Mouse (Mus musculus): Measurements from ENCODE around the gene Thra. TPM values are rescaled to one million over a fixed set of nuclear protein-coding genes. Genes with fewer than 3 reads are reported as not detected.
"Not testable (repeated sequence)": the region's sequence is repeated elsewhere in the genome, so short reads cannot be mapped to it uniquely, and the experiment has no call there.

Gene Thra
- polyA plus RNA-seq, 1 experiment from 2014 or later: 93.5 TPM

DNA sequence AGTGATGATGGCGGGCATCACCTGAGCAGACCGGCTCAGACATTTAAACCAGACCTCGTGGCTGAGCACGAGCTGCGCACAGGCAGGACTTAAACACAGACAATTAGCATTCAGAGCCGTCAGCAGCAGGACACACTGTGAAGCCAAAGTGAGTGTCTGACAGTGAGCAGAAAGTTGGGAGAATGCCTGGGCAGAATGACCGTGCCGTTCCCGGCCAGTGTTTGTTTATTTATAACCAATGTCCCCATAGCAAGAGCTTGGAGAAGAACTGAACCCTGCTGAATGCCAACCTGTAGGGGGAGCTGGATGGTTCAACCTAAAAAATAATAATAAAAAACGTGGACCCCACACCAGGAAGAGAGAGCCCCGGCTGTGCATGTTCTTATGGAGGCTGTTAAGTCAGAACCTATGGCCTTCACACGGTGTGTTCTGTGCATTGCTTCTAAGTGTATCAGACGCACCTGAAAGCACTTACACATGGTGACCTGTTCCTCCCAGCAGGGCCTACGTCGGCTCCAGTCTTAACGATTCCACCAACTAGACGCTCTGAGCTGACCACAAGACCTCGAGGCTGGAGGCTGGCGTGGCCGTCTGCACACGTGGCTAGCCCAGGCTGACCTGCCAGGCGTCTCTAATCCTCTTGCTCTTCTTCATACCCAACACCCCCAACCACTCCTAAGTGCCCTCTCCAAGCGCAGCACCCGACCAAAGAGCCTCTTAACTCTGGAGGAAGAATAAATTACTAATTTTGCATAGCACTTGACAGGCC, 18.8 kb upstream of the Thra start:
- no peak for ATAC-seq
- no peak overlapping the region for H3K27ac ChIP-seq
- peaks cover 53% of the 10 kb centered on the region for H3K36me3 ChIP-seq (ENCODE audit: poor library complexity, severe bottlenecking)
- no peak overlapping the region for H3K4me3 ChIP-seq
- H3K9ac ChIP-seq: 0 out of 2 replicates have a peak overlapping the region, but pooled peaks have one; percentile 8
- H3K27me3 ChIP-seq: no peaks in the 10 kb centered on the region
- peaks cover 14% of the 10 kb centered on the region for H3K4me1 ChIP-seq
- WGBS: 71% methylated on average over 24 of the region's 24 CpGs
- H3K9me3 ChIP-seq (replicated peaks): no peaks in the 10 kb centered on the region
- no peak overlapping the region for H3K4me2 ChIP-seq

DNA sequence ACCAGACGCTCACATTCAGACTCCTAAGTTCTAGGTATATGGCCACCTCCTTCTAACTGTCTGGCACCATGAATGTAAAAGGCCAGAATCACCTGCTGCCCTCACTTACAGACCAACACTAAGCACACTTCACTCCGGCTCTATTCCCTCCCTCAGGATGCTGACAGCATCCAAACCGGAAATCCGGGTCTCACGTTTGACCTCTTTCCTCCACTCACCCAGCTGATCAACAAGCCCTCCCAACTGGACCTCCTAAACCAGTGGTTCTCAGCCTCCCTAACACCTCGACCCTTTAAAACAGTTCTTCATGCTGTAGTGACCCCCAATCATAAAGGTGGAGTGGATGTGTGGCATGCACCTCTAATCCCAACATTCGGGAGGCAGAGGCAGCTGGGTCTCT, 17.3 kb upstream of the Thra start:
- no peak for ATAC-seq
- H3K4me1 ChIP-seq: peaks cover 14% of the 10 kb centered on the region
- 87% methylated on average over 7 of the region's 7 CpGs for WGBS
- H3K36me3 ChIP-seq (ENCODE audit: poor library complexity, severe bottlenecking): peaks cover 50% of the 10 kb centered on the region
- no peak overlapping the region for H3K4me2 ChIP-seq
- H3K4me3 ChIP-seq: no peak overlapping the region
- H3K9me3 ChIP-seq (replicated peaks): no peaks in the 10 kb centered on the region
- no peaks in the 10 kb centered on the region for H3K27me3 ChIP-seq
- 0 out of 2 replicates have a peak overlapping the region, but pooled peaks have one; percentile 5 for H3K9ac ChIP-seq
- no peak overlapping the region for H3K27ac ChIP-seq

DNA sequence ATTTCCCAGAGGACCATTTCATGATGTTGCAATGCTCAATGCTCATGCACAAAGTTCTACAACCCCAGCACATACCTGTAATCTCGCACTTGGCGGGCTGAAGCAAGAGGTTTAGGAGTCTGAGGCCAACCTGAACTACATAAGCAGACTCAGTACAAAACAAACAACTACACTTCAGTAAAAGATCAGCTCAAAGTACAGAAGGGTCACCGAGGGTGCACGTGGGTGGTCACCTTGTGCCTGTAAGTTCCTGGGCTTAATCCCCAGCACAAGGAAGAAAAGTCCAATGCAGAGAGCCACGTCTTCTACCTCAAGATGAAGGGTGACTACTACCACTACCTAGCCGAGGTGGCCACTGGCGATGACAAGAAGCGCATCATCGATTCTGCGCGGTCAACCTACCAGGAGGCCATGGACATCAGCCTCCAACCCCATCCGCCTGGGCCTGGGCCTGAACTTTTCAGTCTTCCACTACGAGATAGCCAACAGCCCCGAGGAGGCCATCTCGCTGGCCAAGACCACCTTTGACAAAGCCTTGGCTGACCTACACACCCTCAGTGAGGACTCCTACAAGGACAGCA, 14.4 kb upstream of the Thra start:
- WGBS: 94% methylated on average over 15 of the region's 15 CpGs
- H3K9ac ChIP-seq: no peak overlapping the region

DNA sequence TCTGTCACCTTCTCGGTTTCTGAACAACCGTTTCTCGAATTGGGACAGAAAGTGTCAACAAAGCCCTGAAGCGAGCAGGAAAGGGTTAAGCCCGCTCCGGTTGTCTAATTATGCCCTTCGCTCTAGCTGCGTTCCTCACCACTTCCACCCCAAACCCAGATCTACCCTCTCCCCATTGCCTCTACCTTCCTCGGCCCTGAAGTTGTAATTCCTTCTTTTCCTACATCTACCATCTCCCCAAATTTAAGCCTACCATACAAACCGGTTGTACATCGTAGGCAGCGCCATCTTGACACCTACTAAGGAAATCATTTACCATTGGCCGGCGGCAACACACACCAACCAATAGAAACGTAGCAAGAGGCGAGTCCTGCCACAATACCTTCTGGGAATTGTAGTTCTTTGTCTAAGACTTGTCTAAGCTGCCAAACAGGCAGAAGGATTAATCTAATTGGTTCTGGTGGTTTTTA, 11.3 kb upstream of the Thra start, which contains the start of gene Med24:
Gene Med24, minus strand, starts transcription at position 317 of the 470 bp plus-strand sequence.
- Histone ChIP-seq H3K4me3 (peak within 1 kb of the TSS; percentile 66), H3K4me2 (peak within 1 kb of the TSS; percentile 88), H3K9me3 (replicated peaks) (peaks cover 2% of the 10 kb centered on the region; the same call in 1 of the 2 replicates), H3K27me3 (peaks cover 3% of the 10 kb centered on the region; the same call in 1 of the 2 replicates), H3K4me1 (peaks cover 16% of the 10 kb centered on the region), H3K36me3 (ENCODE audit: poor library complexity, severe bottlenecking) (peaks cover 34% of the 10 kb centered on the region), H3K9ac (peak within 1 kb of the TSS; percentile 71), H3K27ac (peak within 1 kb of the TSS; percentile 74)
- peak; percentile 97 for ATAC-seq
- WGBS: under 1% methylated on average over 16 of the region's 16 CpGs

More for the DNA sequence above, 14.4 kb upstream of the Thra start:
- ATAC-seq: no peak
- Histone ChIP-seq H3K4me3 (no peak overlapping the region), H3K4me1 (peaks cover 18% of the 10 kb centered on the region), H3K36me3 (ENCODE audit: poor library complexity, severe bottlenecking) (peaks cover 44% of the 10 kb centered on the region), H3K4me2 (no peak overlapping the region), H3K9me3 (replicated peaks) (no peaks in the 10 kb centered on the region), H3K27me3 (no peaks in the 10 kb centered on the region), H3K27ac (no peak overlapping the region)

DNA sequence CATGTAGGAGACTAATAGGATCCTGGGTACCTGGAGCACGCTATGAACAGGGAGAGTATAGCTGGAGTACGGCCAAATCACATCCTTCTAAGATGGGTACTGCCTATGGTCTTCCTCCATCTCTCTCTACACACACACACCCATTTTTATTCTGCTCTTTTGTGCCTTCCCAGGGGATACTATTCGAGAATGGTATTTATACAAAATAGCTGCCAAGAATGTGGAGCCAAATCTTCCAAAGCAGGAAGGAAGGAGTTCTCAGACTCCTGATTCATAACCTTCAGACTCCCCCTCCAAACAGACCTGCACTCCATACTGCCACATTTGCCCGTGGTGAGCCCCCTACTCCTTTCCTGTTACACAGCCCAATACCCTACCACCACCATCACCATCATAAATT, 9.7 kb upstream of the Thra start:
- WGBS: 66% methylated on average over 4 of the region's 4 CpGs
- no peak for ATAC-seq
- Histone ChIP-seq H3K36me3 (ENCODE audit: poor library complexity, severe bottlenecking) (peaks cover 19% of the 10 kb centered on the region), H3K4me3 (no peak overlapping the region), H3K4me1 (peaks cover 16% of the 10 kb centered on the region), H3K4me2 (0 out of 2 replicates have a peak overlapping the region, but pooled peaks have one; percentile 2), H3K9me3 (replicated peaks) (peaks cover 5% of the 10 kb centered on the region; the same call in 1 of the 2 replicates), H3K9ac (no peak overlapping the region), H3K27ac (peak overlapping the region; percentile 83), H3K27me3 (peaks cover 3% of the 10 kb centered on the region; the same call in 1 of the 2 replicates)

DNA sequence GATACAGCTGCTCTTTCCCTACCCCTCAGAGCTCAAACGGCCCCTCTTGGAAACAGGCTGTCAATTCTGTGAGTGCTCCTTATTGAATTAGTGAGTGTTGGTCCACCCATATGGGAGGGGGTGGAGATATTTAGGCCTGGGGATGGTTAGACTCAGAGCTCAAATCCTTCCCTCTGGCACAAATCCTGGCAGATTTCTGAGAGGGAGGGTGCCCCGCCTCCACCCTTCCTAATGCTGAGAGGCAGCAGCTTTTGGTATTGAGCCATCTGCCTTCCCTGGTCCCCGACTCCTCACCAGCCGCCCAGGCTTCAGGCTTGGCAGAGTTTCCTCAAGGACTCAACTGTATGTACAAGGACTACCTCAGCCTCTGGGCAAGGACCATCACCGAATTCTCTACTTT, 9.3 kb upstream of the Thra start:
- 55% methylated on average over 5 of the region's 5 CpGs for WGBS
- Histone ChIP-seq H3K4me2 (0 out of 2 replicates have a peak overlapping the region, but pooled peaks have one; percentile 2), H3K9me3 (replicated peaks) (peaks cover 5% of the 10 kb centered on the region; the same call in 1 of the 2 replicates), H3K4me1 (peaks cover 16% of the 10 kb centered on the region), H3K4me3 (no peak overlapping the region), H3K27me3 (peaks cover 3% of the 10 kb centered on the region; the same call in 1 of the 2 replicates), H3K9ac (no peak overlapping the region), H3K27ac (peak overlapping the region; percentile 83), H3K36me3 (ENCODE audit: poor library complexity, severe bottlenecking) (peaks cover 14% of the 10 kb centered on the region)
- peak; percentile 33; the same call in 1 of the 2 replicates for ATAC-seq

DNA sequence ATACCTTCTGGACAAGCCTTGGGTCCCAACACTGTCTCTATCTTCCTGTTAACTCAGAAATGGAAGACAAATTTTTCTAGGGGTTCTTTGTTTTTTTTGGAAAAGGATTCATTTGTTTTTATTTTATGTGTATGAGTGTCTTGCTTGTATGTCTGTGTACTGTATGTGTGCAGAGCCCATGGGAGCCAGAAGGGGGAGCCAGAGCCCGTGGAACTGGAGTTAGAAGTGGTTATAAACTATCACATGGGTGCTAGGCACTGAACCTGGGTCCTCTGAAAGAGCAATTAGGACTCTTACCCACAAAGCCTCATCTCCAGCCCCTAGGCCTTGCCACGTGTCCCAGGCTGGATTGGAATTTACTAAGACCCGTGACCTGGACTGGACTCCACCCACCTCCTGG, 6.4 kb upstream of the Thra start:
- peaks cover 16% of the 10 kb centered on the region for H3K4me1 ChIP-seq
- no peak overlapping the region for H3K4me2 ChIP-seq
- no peak overlapping the region for H3K4me3 ChIP-seq
- no peak for ATAC-seq
- peaks cover 5% of the 10 kb centered on the region; the same call in 1 of the 2 replicates for H3K9me3 ChIP-seq (replicated peaks)
- peaks cover 3% of the 10 kb centered on the region; the same call in 1 of the 2 replicates for H3K27me3 ChIP-seq
- H3K36me3 ChIP-seq (ENCODE audit: poor library complexity, severe bottlenecking): no peaks in the 10 kb centered on the region
- 74% methylated on average over 3 of the region's 3 CpGs for WGBS
- no peak overlapping the region for H3K27ac ChIP-seq
- H3K9ac ChIP-seq: no peak overlapping the region

DNA sequence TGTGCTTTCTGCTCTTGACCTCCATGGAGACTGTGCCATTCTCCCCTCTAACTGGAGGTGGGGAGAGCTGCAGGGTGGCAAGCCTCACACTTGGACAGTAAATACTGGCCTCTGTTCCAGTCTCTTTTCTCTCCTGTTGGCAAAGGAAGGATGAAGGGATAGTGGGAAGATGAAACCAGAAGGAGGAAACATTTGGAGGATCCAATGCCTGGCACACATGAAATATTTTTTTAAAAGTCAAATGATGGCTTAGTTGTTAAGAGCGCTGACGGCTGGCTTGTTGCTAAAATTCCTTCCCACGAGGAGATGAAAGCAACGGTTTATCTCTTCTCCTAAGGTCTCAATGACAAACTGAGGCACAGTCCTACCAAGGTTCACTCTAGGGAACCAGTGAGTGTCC, 5.3 kb upstream of the Thra start:
- no peak for ATAC-seq
- H3K4me1 ChIP-seq: peaks cover 27% of the 10 kb centered on the region
- WGBS: 89% methylated on average over 4 of the region's 4 CpGs

DNA sequence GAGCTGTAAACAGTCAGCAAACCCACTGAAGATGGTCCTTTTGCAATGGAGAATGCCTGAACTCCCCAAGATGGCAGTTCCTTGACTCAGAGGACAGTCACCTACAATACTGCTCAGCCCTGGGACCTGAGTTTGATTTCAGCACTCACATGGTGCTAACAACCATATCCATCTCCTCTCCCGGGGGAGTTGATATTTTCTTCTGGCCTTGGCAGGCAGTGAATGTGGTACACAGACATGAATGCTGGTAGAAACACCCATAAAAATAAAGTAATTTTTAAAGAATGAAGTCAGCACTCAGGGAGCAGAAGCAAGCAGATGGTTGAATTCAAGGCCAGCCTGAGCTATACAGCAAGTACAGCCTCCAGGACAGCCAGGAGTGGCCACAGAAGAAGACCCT, 4.3 kb upstream of the Thra start:
- 0 out of 2 replicates have a peak overlapping the region, but pooled peaks have one; percentile 4 for H3K27ac ChIP-seq
- WGBS: 97% methylated on average over 1 of the region's 1 CpGs
- peaks cover 3% of the 10 kb centered on the region; the same call in 1 of the 2 replicates for H3K27me3 ChIP-seq
- H3K4me1 ChIP-seq: peaks cover 35% of the 10 kb centered on the region
- H3K4me2 ChIP-seq: no peak overlapping the region
- H3K9me3 ChIP-seq (replicated peaks): peaks cover 5% of the 10 kb centered on the region; the same call in 1 of the 2 replicates
- H3K4me3 ChIP-seq: no peak overlapping the region
- H3K36me3 ChIP-seq (ENCODE audit: poor library complexity, severe bottlenecking): no peaks in the 10 kb centered on the region
- no peak for ATAC-seq
- H3K9ac ChIP-seq: no peak overlapping the region

More for the DNA sequence above, 5.3 kb upstream of the Thra start:
- Histone ChIP-seq H3K4me3 (no peak overlapping the region), H3K4me2 (no peak overlapping the region), H3K9me3 (replicated peaks) (peaks cover 5% of the 10 kb centered on the region; the same call in 1 of the 2 replicates), H3K36me3 (ENCODE audit: poor library complexity, severe bottlenecking) (no peaks in the 10 kb centered on the region), H3K27ac (no peak overlapping the region), H3K9ac (no peak overlapping the region), H3K27me3 (peaks cover 3% of the 10 kb centered on the region; the same call in 1 of the 2 replicates)

DNA sequence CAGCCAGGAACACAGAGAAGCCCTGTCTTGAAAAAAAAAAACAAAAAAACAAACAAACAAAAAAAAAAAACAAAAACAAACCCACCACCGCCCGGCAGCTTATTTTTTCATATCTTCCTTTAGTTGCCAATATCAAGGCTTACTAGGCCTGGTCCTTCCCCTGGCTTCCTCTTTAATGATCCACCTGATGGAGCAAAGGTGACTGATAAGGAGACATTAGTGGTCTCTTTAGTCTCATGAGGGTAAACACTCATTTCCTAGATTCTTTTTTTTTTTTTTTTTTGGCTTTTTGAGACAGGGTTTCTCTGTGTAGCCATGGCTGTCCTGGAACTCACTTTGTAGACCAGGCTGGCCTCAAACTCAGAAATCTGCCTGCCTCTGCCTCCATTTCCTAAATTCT, 3.2 kb upstream of the Thra start:
- 100% methylated on average over 2 of the region's 2 CpGs for WGBS

DNA sequence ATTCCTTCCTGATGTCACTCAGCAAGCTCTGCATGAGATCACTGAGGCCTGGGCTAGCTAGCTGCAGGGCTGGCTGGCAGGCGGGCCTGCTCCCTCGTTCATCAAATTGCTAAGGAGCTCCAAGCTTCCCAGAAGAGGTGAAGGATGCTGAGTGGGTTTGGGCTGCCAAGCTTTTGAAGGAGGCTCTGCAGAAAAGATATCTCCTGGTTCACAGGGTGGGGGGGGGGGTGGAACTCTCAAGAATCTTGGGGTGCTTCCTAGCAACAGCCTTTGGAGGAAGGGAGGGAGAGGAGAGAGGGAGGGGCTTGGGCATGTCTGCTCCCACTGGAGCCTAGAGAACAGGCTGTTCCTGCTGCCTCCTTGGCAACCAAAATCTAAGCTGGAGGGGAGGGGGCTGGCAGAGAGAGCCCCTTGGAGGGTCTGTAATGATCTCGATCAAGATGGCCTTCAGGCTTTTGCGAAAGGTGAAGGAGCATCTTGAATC, 2.0 kb upstream of the Thra start:
- H3K36me3 ChIP-seq (ENCODE audit: poor library complexity, severe bottlenecking): no peaks in the 10 kb centered on the region
- H3K9me3 ChIP-seq (replicated peaks): peaks cover 5% of the 10 kb centered on the region; the same call in 1 of the 2 replicates
- ATAC-seq: peak; percentile 31; the same call in 1 of the 2 replicates
- 26% methylated on average over 4 of the region's 4 CpGs for WGBS
- peaks cover 47% of the 10 kb centered on the region for H3K4me1 ChIP-seq
- H3K27ac ChIP-seq: peak overlapping the region; percentile 82
- no peaks in the 10 kb centered on the region for H3K27me3 ChIP-seq
- H3K4me3 ChIP-seq: no peak overlapping the region
- H3K9ac ChIP-seq: peak overlapping the region; percentile 17; the same call in 1 of the 2 replicates
- peak overlapping the region; percentile 17 for H3K4me2 ChIP-seq

More for the DNA sequence above, 3.2 kb upstream of the Thra start:
- H3K4me2 ChIP-seq; H3K36me3 ChIP-seq (ENCODE audit: poor library complexity, severe bottlenecking); H3K4me3 ChIP-seq; H3K9me3 ChIP-seq (replicated peaks); H3K27me3 ChIP-seq; H3K9ac ChIP-seq; H3K27ac ChIP-seq; ATAC-seq: not testable (repeated sequence)
- H3K4me1 ChIP-seq: peaks cover 36% of the 10 kb centered on the region
